Mouse (Mus musculus) granulocyte monocyte progenitor cell, adult 5-6 weeks (primary cell): Measurements from ENCODE around the gene Cpm. TPM values are rescaled to one million over a fixed set of nuclear protein-coding genes. Genes with fewer than 3 reads are reported as not detected.
A peak's percentile ranks its signal among the peaks of the same experiment; 100 is the strongest.
"Not testable (repeated sequence)": the region's sequence is repeated elsewhere in the genome, so short reads cannot be mapped to it uniquely, and the experiment has no call there.

Source experiments
- ATAC-seq: replicated peaks from 2 replicates; pipeline ENCODE4 v1.8.0; 2016; ENCODE audit warnings: mild to moderate bottlenecking, moderate TSS enrichment, inconsistent platforms; ENCODE audit not compliant: poor library complexity, severe bottlenecking
- total RNA-seq, 2 experiments: library from RNA; stranded (forward) in 1 of 2; stranded (reverse) in 1 of 2; fragments of 200-712, 200-1000 nt in 1 of 2; fragments of >200 nt in 1 of 2; fragmentation: Nextera tagmentation in 1 of 2; gene quantifications; 2 replicates each; pipeline ENCODE4 v1.2.3; 2014 to 2017

Gene Cpm
- total RNA-seq, 2 experiments from 2014 or later, result 0.46 TPM; not detected in 1

DNA sequence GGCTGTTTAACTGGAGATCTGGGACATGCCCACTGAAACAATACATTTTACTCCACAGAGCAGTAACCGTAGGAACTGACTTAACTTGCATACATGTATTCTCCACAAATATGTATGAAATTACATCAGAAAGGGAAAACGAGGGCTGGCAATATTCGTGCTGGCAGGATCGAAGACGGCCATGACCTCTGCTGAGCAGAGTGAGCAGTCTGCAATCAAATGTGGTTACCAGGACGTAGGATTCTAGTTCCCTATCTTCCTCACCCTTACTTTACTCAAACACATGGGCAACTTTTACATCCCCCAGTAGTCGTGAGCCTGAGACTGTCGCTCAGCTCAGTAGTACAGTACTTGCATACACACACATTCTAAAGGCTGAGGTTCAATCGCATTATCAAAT, 79.6 kb downstream of the Cpm start:
- peak; percentile 49 for ATAC-seq

DNA sequence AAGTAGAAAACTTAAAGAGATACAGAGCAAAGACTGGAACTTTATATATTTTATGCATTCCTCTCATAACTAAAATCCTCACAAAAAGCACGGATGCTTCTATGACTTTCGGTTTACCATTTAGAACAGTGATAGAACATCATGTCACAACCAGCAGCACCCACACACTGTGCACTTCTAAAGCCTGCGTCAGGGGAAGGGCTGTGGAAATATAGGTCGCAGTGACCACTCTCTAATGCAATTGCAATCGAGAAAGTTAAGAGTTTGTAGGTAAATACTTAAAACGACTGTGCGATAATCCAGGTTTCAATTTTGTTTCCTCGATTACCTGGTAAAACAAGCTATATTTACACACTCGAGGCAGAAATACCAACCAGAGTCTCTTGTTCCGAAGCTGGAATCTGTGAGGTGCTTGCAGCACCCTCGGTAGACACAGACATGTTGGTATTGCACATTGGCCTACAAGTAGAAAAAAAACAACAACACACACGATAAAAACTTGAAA, 80.1 kb downstream of the Cpm start:
- ATAC-seq, result no peak

DNA sequence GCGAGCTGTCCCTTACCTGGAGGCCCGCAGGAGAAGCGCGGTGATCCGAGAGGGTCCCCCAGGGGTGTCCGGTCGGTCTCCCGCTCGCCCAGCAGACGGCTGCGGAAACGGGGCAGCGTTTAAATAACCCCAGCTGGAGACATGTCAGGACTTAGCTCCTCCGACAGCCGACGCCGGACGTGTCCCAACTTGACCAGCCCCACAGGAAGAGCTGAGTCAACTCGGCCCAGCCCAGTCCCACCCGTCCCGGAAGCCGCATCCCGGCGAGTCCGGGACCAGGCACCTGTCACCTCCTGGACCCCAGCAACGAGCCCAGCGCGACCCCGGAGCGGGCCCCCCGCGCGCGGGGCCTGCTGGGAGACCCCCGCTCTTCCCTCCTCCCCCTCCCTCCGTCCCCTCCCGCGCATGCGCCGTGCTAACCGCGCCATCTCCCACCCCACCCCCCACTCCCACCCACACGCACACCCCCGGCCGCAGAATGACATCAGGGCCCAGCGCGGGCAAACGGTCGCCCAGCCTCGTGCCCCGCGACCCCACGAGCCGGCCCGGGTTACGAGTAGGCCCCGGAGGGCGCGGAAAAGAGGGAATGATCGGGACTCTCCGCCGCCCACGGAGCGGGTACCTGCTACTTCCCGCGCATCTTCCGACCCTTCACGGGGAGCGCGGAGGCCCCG, 80.8 kb downstream of the Cpm start:
- peak; percentile 75 for ATAC-seq

DNA sequence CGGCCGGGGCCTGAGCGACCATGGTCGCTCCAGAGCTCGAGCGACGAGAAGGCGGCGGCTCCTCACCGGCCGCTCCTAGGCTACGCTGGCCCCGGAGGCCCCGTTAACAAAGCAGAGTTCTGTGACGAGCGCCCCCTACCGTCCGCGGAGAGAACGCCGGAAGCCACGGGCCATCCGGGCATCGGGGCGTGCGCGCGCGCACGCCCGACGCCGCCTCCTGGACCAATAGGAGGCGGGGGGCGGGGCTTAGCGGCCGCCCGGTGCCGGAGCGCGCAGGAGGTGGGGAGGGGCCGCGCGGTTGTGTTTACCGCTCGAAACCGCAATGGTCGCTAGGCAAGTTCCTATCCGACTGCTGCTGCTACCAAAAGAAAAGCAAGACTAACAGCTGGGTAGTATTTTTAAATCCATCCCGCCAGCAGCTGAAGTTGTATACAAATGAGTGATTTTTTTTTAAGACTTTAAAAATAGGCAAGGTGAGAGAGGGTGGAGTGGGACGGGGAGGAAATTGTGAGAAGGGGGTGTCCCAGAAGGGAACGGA, 81.4 kb downstream of the Cpm start, which contains the start of gene Mdm2:
TSS of gene Mdm2 (minus strand) at position 155 of the 538 bp plus-strand sequence.
- peak; percentile 80 for ATAC-seq

DNA sequence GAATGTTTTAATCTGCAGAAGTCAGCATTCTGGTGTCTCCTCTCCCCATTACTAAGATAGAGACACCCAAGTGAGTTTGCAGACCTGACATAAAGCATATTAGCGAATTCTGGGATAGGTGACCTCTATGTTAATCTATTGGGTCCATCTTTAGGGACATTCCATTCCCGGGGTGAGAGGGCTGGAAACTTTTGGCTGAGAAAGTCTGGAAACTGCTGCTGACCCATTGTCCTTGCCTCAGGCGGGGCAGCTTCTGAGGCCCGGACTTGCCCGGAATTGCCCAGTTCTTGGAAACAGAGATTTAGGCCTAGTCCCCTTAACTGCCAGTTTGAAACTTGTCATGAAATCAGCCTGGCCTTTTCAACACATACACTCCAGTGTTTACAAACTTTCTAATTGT, 82.1 kb downstream of the Cpm start:
- ATAC-seq, result no peak

DNA sequence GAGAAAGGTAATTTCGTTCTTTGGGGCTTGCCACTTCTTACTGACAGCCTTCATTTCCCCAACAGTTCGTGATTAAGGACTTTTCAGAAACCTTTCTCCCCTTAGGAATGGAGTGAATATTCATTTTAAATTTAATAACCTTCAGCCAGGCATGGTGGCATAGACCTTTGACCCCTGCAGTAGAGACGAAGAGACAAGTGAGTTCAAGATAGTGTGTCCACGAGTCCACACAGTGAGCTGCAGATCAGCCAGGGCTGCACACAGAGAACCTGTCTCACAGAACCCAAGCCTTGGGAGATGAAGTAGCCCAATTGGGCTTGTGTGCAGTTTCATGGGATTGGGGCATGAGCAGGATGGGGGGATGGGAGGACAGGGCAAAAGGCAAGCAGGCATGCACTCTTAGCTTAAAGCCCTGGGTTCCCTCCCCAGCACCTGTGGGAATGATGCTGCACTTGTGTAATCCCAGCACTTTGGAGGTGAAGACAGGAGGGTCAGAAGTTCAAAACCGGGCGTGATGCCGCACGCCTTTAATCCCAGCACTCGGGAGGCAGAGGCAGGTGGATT, 83.0 kb downstream of the Cpm start:
- ATAC-seq, result no peak

DNA sequence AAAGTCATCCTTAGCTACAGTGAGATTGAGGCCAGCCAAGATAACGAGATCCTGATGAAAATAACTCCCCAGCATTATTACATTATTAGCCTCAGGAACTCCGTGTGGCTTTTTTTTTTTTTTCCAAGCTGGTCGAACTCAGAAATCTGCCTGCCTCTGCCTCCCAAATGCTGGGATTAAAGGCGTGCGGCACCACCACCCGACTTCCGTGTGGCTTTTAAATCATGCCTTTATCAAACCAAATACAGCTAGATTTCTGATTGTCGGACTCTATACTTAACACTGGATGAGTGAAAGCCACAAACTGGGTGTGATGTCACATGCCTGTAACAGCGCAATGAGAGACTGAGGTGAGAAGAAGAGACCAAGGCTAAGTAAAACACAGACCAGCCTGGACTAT, 83.6 kb downstream of the Cpm start:
- ATAC-seq, result no peak

DNA sequence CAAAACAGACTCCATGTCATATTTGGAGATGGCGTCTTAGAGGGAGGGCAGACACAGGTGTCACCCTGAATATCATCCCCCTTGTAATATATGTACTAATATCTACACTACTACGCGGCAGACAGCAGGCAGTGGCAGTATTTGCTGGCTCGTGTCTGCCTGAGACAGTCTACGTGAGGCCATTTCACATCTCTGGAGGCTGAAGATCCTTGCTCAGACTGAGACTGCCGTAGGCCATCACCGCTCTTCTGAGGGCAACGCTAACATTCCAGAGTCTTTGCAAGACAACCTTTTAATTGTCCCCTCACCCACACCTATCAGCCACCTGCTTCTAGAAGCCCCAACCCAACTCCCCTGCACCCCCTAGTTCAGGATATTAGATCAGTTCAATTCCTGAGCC, 84.2 kb downstream of the Cpm start:
- ATAC-seq, result no peak

DNA sequence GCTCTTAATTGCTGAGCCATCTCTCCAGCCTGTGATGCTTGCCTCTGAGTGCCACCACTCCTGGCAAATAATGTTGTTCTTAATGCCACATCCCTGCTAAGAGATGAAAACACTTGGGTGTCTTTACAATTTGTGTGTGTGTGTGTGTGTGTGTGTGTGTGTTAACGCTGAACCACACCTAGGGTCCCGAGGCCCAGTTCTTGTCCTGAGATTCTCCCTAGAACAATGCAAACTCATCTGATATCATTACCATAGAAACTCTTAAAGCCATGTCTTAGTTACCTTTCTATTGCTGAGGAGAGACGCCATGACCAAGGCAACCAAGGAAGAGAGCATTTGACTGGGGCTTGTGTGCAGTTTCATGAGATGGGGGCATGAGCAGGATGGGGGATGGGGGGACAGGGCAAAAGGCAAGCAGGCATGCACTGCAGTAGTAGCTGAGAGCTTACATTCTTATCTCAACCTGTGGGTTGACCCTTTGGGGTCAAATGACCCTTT, 84.8 kb downstream of the Cpm start:
- no peak for ATAC-seq

DNA sequence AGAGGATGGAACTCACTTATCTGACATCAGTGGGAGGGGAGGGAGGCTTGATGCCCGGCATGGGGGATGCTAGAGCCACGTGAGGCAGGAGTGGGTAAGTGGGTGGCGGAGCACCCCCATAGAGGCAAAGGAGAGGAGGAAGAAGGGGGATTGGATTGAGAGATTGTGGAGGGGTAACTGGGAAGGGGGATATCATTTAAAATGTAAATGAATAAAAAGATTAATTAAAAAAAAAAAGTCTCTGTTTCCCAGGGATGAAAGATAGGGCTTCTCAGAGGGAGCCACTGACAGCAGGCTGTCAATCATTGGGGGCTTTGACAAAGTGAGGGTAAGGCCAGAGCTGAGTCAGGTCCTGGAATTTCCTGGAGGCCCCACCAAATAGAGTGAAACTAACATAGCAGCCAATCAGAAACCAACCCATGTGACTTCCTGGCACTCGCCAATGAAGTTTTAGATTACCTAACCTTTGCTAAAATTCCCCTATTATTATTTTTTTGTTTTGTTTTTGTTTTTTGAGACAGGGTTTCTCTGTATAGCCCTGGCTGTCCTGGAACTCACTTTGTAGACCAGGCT, 85.7 kb downstream of the Cpm start:
- ATAC-seq, result no peak

DNA sequence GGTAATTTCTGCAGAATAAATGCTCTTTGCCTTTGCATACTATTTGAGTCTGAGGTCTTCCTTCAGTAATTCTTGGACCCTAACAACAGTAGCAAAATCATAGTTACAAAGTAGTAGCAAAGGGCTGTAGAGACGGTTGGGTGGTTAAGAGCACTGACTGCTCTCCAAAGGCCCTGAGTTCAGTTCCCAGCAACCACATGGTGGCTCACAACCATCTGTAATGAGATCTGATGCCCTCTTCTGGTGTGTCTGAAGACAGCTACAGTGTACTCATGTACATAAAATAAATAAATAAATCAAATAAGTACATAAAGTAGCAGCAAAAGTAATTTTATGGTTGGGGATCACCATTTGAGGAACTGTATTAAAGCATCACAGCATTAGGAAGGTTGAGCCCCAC, 86.4 kb downstream of the Cpm start:
- not testable (repeated sequence) for ATAC-seq

DNA sequence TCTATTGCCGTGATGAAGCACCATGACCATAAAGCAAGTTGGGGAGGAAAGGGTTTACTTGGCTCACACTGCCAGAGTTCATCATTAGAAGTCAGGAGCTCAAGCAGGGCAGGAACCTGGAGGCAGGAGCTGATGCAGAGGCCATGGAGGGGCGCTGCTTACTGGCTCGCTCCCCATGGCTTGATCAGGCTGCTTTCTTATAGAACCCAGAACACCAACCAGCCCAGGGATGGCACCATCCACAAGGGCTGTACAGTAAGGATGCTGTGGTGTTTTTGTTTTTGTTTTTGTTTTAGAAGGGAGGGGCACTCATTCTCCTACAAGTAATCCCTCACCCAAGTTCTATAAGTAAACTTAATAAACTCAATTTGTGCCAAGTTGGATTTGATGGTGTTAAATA, 87.4 kb downstream of the Cpm start:
- no peak for ATAC-seq

DNA sequence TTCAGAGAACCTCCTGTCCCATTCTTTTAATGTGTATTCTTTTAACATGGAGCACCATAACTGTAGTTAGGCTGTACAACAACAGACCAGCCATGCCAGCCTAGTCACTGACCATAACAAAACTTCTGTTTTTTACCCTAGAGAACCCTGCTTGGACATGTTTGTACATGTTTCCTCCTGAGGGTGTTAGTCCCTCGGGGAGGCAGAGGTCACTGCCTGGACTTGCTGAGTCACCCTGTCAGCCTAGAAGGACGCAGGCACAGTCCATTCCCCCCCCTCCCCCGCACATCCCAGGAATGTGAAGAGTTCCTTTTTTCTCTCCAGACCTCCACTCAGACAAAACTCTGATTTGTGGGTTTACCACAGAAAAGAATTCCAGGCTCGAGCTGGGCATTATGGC, 88.3 kb downstream of the Cpm start:
- peak; percentile 58 for ATAC-seq

DNA sequence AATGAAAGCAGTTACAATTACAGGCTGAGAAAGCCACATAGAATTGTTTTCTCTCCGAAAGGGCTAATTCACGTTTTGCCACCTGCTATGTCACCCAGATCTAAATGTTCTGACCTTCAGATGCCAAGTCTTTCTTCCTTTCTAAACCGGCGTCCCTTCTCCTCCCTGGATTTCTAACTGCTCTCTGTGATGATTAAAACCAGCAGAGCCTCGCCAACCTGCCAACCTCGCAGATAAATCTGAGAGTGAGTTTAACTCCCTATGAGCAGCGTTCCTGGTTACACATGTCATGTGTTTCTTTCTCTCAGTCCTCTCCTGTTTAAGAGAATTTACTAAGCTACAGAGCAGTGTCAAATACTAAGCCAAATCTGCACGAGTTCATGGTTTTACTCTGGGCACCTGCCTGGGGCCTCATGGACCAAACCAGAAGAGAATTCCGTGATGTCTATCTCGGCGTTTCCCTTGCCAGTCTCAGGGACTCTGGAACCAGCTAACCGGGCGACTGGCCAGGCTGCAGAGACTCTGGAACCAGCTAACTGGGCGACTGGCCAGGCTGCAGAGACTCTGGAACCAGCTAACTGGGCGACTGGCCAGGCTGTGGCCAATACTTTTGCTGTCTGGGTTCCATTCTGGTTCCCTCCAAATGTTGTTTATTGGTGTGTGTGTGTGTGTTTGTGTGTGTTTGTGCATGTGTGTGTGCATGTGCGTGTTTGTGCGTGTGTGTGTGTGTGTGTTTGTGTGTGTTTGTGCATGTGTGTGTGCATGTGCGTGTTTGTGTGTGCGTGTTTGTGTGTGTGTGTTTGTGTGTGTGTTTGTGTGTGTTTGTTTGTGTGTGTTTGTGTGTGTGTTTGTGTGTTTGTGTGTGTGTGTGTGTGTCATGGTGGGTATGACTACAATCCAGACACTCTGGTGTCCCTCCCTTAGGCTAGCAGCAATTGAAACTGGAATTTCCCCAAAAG, 89.1 kb downstream of the Cpm start:
- no peak for ATAC-seq

DNA sequence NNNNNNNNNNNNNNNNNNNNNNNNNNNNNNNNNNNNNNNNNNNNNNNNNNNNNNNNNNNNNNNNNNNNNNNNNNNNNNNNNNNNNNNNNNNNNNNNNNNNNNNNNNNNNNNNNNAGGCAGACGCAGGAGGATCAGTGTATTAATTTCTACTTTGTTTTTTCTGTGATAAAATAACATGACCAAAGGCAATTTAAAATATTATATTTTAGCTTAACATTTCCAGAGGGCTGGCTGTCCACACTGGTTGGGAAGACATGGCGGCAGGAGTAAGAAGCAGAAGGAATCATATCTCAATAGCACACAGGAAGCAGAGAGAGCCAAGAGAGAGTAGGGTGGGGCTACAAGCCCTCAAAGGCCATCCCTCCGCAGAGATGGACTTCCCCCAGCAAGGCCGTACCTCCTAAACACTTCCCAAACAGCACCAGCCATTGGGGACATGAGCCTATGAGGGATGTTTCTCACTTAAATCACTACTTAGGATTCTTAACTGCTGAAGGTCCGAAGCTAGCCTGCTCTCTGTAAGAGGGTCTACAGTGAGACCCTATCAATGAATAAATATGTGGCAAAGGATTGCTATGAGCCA, 94.9 kb downstream of the Cpm start:
- ATAC-seq, result peak; percentile 38; the same call in 1 of the 2 replicates

DNA sequence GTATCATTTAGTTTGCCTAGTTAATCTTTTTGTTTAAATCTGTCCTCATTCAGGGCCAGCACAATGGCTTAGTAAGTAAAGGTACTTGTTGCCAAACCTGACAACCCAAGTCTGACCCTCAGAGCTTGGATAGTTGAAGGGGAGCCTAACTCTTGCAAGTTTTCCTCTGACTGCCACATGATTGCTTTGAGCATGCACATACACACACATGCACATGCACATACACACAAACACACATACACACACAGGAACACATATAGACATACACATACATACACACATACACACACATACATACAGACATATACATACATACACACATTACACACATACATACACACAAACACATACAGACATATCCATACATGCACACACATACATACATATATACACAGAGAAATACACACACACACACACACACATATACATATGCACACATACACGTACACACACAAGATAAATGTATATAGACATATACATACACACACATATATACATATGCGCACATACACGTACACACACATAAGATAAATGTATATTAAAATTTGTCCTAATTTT, 95.6 kb downstream of the Cpm start:
- no peak for ATAC-seq

DNA sequence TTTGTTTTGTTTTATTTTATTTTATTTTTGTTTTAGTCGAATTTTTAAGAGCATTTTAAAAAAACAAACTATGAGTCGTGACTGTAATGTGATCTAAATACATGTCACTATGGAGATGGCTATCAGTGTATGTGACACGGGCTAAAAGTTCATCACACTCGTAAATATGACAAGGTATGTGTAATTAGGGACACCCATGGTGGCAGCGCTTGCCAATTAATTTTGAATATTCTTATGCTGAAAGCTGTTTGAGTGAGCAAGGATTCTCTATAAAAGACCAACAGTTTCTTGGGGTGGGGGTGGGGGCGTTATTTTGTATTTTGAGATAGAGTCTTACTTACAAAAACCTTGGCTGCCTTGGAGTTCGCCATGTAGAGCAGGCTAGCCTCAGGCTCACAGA, 96.4 kb downstream of the Cpm start:
- ATAC-seq, result no peak

DNA sequence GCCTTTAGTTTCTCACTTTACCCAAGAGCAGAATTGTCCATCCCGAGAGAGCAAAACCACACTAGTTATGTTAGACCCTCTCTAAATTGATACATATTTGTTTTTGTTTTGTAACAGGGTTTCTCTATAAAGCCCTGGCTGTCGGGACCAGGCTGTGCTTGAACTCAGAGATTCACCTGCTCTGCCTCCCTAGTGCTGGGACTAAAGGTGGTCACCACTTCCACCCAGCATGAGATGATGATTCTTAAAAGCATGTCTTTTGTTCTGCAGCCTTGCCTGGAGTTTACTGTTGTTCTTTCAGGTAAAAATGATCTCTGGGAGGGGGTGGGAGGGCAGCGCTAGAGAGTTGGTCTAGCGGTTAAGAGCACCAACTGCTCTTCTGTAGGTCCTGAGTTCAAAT, 97.0 kb downstream of the Cpm start:
- no peak for ATAC-seq

DNA sequence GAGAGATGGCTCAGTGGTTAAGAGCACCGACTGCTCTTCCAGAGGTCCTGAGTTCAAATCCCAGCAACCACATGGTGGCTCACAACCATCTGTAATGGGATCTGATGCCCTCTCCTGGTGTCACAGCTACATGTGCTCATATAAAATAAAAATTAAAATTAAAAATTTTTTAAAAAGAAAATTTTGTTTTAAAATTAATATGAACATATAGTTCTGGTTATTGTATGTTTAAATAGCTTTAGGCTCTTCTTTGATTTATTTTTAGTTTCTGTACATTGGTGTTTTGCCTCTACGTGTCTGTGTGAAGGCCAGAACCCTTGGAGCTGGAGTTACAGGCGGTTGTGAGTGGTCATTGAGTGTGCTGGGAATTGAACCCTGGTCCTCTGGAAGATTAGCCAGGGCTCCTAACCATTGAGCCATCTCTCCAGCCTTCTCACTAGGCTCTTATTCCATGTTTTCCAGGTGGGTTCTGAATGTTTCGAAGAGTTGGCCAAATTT, 97.6 kb downstream of the Cpm start:
- no peak for ATAC-seq
